In genomic region chr2:26358667-26359320, GRCm38 (mm10) we compare ENCODE assay signal across 21 mouse cellular contexts. TPM values are rescaled to one million over a fixed set of nuclear protein-coding genes. Genes with fewer than 3 reads are reported as not detected.
DNase-seq lines count a peak whose midpoint lies in the region; ATAC-seq lines count a peak whose summit lies in the region.
"Had no signal": no experiment of that assay in that cellular context is flagged by ENCODE, and none has a peak within 500 bp of the region (broad histone marks: within the 10 kb centered on the region; RNA-seq: fewer than 3 reads in every experiment).

No protein-coding gene starts in this region.

- no peak overlapping the region for H3K4me2 ChIP-seq in intestine, embryonic 15.5 days (replicated peaks)
- H3K4me2 ChIP-seq in intestine, embryonic 16.5 days (ENCODE audit: low read depth, low read length), result no peak overlapping the region
- H3K4me2 ChIP-seq in midbrain, embryonic 13.5 days (replicated peaks), result no peak overlapping the region
- H3K4me2 ChIP-seq in midbrain, embryonic 16.5 days (ENCODE audit: low read length), result no peak overlapping the region
- H3K4me2 ChIP-seq: heart, embryonic 15.5 days; limb, embryonic 15.5 days; lung, embryonic 14.5 days had no signal

- no peak overlapping the region for H3K9ac ChIP-seq in intestine, embryonic 15.5 days
- H3K9ac ChIP-seq in intestine, embryonic 16.5 days (ENCODE audit: low read depth, low read length), result no peak overlapping the region
- no peak overlapping the region for H3K9ac ChIP-seq in midbrain, embryonic 13.5 days (replicated peaks)
- H3K9ac ChIP-seq in midbrain, embryonic 16.5 days (ENCODE audit: low read depth, low read length), result no peak overlapping the region
- H3K9ac ChIP-seq: heart, embryonic 15.5 days; limb, embryonic 15.5 days; lung, embryonic 14.5 days had no signal

- peak; percentile 25; the same call in 1 of the 2 replicates for ATAC-seq in intestine, embryonic 15.5 days
- no peak for ATAC-seq in intestine, embryonic 16.5 days
- ATAC-seq in midbrain, embryonic 13.5 days, result 0 out of 2 replicates have a peak, but pooled peaks have one; percentile 35
- no peak for ATAC-seq in midbrain, embryonic 16.5 days
- ATAC-seq: forebrain, embryonic 16.5 days; hindbrain, embryonic 16.5 days had no signal

- no peak overlapping the region for H3K4me3 ChIP-seq in intestine, embryonic 15.5 days (replicated peaks)
- no peak overlapping the region for H3K4me3 ChIP-seq in intestine, embryonic 16.5 days (ENCODE audit: low read length)
- H3K4me3 ChIP-seq in midbrain, embryonic 13.5 days (replicated peaks), result no peak overlapping the region
- no peak overlapping the region for H3K4me3 ChIP-seq in midbrain, embryonic 16.5 days (ENCODE audit: low read depth, low read length)
- H3K4me3 ChIP-seq: forebrain, embryonic 10.5 days; heart, embryonic 15.5 days; left cerebral cortex, adult 2 months; limb, embryonic 15.5 days had no signal

- no peak overlapping the region for H3K27ac ChIP-seq in intestine, embryonic 15.5 days
- no peak overlapping the region for H3K27ac ChIP-seq in intestine, embryonic 16.5 days (ENCODE audit: low read length)
- no peak overlapping the region for H3K27ac ChIP-seq in midbrain, embryonic 13.5 days
- H3K27ac ChIP-seq in midbrain, embryonic 16.5 days (ENCODE audit: low read length), result no peak overlapping the region
- H3K27ac ChIP-seq: forebrain, embryonic 10.5 days; heart, embryonic 15.5 days; left cerebral cortex, adult 2 months; limb, embryonic 15.5 days had no signal

- 85% methylated on average over 13 of the region's 13 CpGs for WGBS in intestine, embryonic 15.5 days
- WGBS in intestine, embryonic 16.5 days, result 89% methylated on average over 13 of the region's 13 CpGs
- 87% methylated on average over 13 of the region's 13 CpGs for WGBS in midbrain, embryonic 13.5 days
- 87% methylated on average over 13 of the region's 13 CpGs for WGBS in midbrain, embryonic 16.5 days

- no peaks in the 10 kb centered on the region for H3K27me3 ChIP-seq in intestine, embryonic 15.5 days (replicated peaks)
- H3K27me3 ChIP-seq in intestine, embryonic 16.5 days (replicated peaks; ENCODE audit: control insufficient read depth, insufficient read depth, low read length), result no peaks in the 10 kb centered on the region
- no peaks in the 10 kb centered on the region for H3K27me3 ChIP-seq in midbrain, embryonic 13.5 days
- H3K27me3 ChIP-seq in midbrain, embryonic 16.5 days (ENCODE audit: control insufficient read depth, insufficient read depth, low read depth, low read length), result no peaks in the 10 kb centered on the region
- H3K27me3 ChIP-seq: heart, embryonic 15.5 days; limb, embryonic 15.5 days had no signal

- H3K4me1 ChIP-seq in intestine, embryonic 15.5 days (replicated peaks), result no peaks in the 10 kb centered on the region
- H3K4me1 ChIP-seq in intestine, embryonic 16.5 days (ENCODE audit: control insufficient read depth, insufficient read depth, low read length), result no peaks in the 10 kb centered on the region
- H3K4me1 ChIP-seq in midbrain, embryonic 13.5 days (replicated peaks), result no peaks in the 10 kb centered on the region; the same call in 1 of the 2 replicates
- peaks cover 1% of the 10 kb centered on the region; the same call in 1 of the 2 replicates for H3K4me1 ChIP-seq in midbrain, embryonic 16.5 days (ENCODE audit: control insufficient read depth, insufficient read depth, low read length)
- H3K4me1 ChIP-seq: limb, embryonic 15.5 days had no signal

- DNase-seq in cerebellum, adult 9-11 months, result peak; percentile 48
- no peak for DNase-seq in cerebellum, adult 9-10 months
- DNase-seq in thymus, postnatal 4 days, result peak; percentile 12
- DNase-seq in thymus, postnatal 10 days (ENCODE audit: low spot score in 2 of 2), result no peak
- DNase-seq: adrenal gland, postnatal 14 days; gastrocnemius, postnatal 10 days; heart, postnatal 4 days; kidney, postnatal 4 days; left cerebral cortex, postnatal 4 days; lung, embryonic 14.5 days; thymus, postnatal 25 days had no signal

- 0 out of 2 replicates have a peak, but pooled peaks cover 5% of the 10 kb centered on the region for H3K36me3 ChIP-seq in intestine, embryonic 15.5 days
- 0 out of 2 replicates have a peak, but pooled peaks cover 5% of the 10 kb centered on the region for H3K36me3 ChIP-seq in intestine, embryonic 16.5 days (ENCODE audit: control insufficient read depth, insufficient read depth, low read length)
- H3K36me3 ChIP-seq in midbrain, embryonic 13.5 days, result peaks cover 25% of the 10 kb centered on the region
- H3K36me3 ChIP-seq in midbrain, embryonic 16.5 days (ENCODE audit: control insufficient read depth, insufficient read depth, low read length), result 0 out of 2 replicates have a peak, but pooled peaks cover 6% of the 10 kb centered on the region
- H3K36me3 ChIP-seq: heart, embryonic 15.5 days had no signal

- no peaks in the 10 kb centered on the region for H3K9me3 ChIP-seq in intestine, embryonic 15.5 days
- H3K9me3 ChIP-seq in intestine, embryonic 16.5 days (ENCODE audit: control insufficient read depth, low read length), result no peaks in the 10 kb centered on the region
- H3K9me3 ChIP-seq in midbrain, embryonic 13.5 days, result no peaks in the 10 kb centered on the region
- H3K9me3 ChIP-seq in midbrain, embryonic 16.5 days (replicated peaks; ENCODE audit: control insufficient read depth, low read length, poor library complexity, severe bottlenecking), result no peaks in the 10 kb centered on the region
- H3K9me3 ChIP-seq: forebrain, embryonic 10.5 days; heart, embryonic 15.5 days; limb, embryonic 15.5 days had no signal

RNA-seq across cellular contexts. Expression of gene Card9, which starts 1.9 kb away (rescaled TPM):
- polyA plus RNA-seq in intestine, embryonic 15.5 days (2015; fragmentation: Nextera tagmentation; extraction: Ambion mirVana), result 0.79 and 0.91 TPM in 2 replicates
- polyA plus RNA-seq in intestine, embryonic 16.5 days (2015; fragmentation: Nextera tagmentation; extraction: Ambion mirVana), result 0.86 and 1.1 TPM in 2 replicates
- polyA plus RNA-seq in midbrain, embryonic 13.5 days (2015; fragmentation: Nextera tagmentation; extraction: Ambion mirVana), result 1.4 and 2.3 TPM in 2 replicates
- polyA plus RNA-seq in midbrain, embryonic 16.5 days (2015; fragmentation: Nextera tagmentation; extraction: Ambion mirVana), result 1.0 and 2.7 TPM in 2 replicates

RNA-seq across cellular contexts. Expression of gene Dnlz, which starts 6.9 kb away (rescaled TPM):
- polyA plus RNA-seq in intestine, embryonic 15.5 days (2015; fragmentation: Nextera tagmentation; extraction: Ambion mirVana), result 23.6 and 24.7 TPM in 2 replicates
- 23.3 and 24.1 TPM in 2 replicates for polyA plus RNA-seq in intestine, embryonic 16.5 days (2015; fragmentation: Nextera tagmentation; extraction: Ambion mirVana)
- 28.1 and 30.6 TPM in 2 replicates for polyA plus RNA-seq in midbrain, embryonic 13.5 days (2015; fragmentation: Nextera tagmentation; extraction: Ambion mirVana)
- 24.7 and 27.2 TPM in 2 replicates for polyA plus RNA-seq in midbrain, embryonic 16.5 days (2015; fragmentation: Nextera tagmentation; extraction: Ambion mirVana)

RNA-seq across cellular contexts. Expression of gene Snapc4, which starts 21.7 kb away (rescaled TPM):
- polyA plus RNA-seq in intestine, embryonic 15.5 days (2015; fragmentation: Nextera tagmentation; extraction: Ambion mirVana), result 19.7 and 25.2 TPM in 2 replicates
- 19.1 and 20.8 TPM in 2 replicates for polyA plus RNA-seq in intestine, embryonic 16.5 days (2015; fragmentation: Nextera tagmentation; extraction: Ambion mirVana)
- 28.2 and 32.3 TPM in 2 replicates for polyA plus RNA-seq in midbrain, embryonic 13.5 days (2015; fragmentation: Nextera tagmentation; extraction: Ambion mirVana)
- polyA plus RNA-seq in midbrain, embryonic 16.5 days (2015; fragmentation: Nextera tagmentation; extraction: Ambion mirVana), result 34.8 and 37.9 TPM in 2 replicates

RNA-seq across cellular contexts. Expression of gene Entr1, which starts 30.3 kb away (rescaled TPM):
- 88.2 and 90.6 TPM in 2 replicates for polyA plus RNA-seq in intestine, embryonic 15.5 days (2015; fragmentation: Nextera tagmentation; extraction: Ambion mirVana)
- 80.4 and 88.4 TPM in 2 replicates for polyA plus RNA-seq in intestine, embryonic 16.5 days (2015; fragmentation: Nextera tagmentation; extraction: Ambion mirVana)
- polyA plus RNA-seq in midbrain, embryonic 13.5 days (2015; fragmentation: Nextera tagmentation; extraction: Ambion mirVana), result 165 and 166 TPM in 2 replicates
- polyA plus RNA-seq in midbrain, embryonic 16.5 days (2015; fragmentation: Nextera tagmentation; extraction: Ambion mirVana), result 175 and 182 TPM in 2 replicates

RNA-seq across cellular contexts. Expression of gene Pmpca, which starts 30.3 kb away (rescaled TPM):
- polyA plus RNA-seq in intestine, embryonic 15.5 days (2015; fragmentation: Nextera tagmentation; extraction: Ambion mirVana), result 101 and 105 TPM in 2 replicates
- 102 and 105 TPM in 2 replicates for polyA plus RNA-seq in intestine, embryonic 16.5 days (2015; fragmentation: Nextera tagmentation; extraction: Ambion mirVana)
- polyA plus RNA-seq in midbrain, embryonic 13.5 days (2015; fragmentation: Nextera tagmentation; extraction: Ambion mirVana), result 107 and 110 TPM in 2 replicates
- 90.0 and 96.5 TPM in 2 replicates for polyA plus RNA-seq in midbrain, embryonic 16.5 days (2015; fragmentation: Nextera tagmentation; extraction: Ambion mirVana)

Comparison
In these comparisons a context has a peak if more than half of its experiments do, and no peak if none do; other contexts are left out.
1. DNase-seq: peak in cerebellum, adult 9-11 months (single experiment) and thymus, postnatal 4 days (single experiment); none in cerebellum, adult 9-10 months (single experiment) and thymus, postnatal 10 days (0 of 2).
2. ATAC-seq: peak in intestine, embryonic 15.5 days (single experiment) and midbrain, embryonic 13.5 days (single experiment); none in intestine, embryonic 16.5 days (single experiment) and midbrain, embryonic 16.5 days (single experiment).